Mouse (Mus musculus): ENCODE measurements at regions not wholly inside any gene's neighbourhood (a gene's known extent, or its start where the extent isn't known, plus 50 kb on each side); places are given as distances from the start of the nearest gene placed in this dataset.

DNA sequence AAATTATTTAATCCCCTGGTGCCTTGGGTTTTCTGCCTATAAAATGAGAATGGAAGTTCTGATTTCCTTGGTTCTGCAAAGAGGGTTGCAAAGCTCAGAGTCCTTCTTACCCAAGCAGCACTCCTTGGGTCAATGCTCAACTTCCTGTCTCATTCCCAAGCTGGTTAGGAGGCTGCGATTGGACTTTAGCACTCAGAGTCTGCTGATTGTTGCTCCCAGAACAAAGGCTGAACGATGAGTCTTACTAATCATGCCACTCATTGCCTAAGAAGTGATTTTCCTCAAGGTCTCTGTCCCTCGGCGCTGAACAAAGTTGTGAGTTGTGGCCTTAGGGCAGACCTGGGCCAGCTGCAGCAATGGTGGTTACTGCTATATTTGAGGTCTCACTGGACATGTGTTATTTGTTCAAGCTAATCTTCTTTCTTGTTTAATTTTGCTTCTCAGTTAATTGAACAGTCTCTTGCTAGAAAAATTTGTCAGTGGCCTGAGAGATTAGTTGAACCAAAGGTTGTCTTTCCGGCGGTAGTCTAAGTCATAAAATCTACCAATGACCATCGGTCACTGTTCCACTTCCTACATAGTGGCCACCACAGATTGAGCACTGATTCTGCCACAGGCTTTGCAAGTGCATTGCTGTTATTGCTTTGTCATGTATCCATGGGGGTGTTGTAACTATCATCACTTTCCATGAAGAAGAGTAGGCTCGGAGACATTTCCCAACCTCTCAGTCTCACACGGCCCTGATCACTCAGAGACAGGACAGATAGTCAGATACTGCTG is 101.2 kb upstream of the Gm15217 start:
- no peak for DNase-seq (ENCODE audit: low spot score in 2 of 2)

DNA sequence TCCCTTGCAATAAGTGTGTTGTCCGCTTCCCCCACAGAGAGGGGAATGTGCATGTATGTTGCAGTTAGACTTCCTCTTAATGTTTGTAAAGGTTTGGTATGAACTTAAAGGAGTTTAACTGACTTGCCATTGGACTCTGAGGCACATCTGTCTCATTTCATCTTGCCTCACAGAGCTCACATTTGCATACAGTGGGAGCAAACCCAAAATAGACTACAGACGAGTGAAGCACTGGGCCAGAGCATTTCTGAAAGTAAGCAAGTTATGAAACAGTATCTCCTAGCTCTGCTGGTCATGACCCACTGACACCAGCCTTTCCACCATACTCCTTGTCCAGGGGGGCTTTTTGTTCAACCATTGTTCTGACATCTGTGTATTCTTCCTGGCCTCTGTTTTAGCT is 86.8 kb upstream of the Gm15217 start:
- DNase-seq (ENCODE audit: low spot score in 2 of 2) = no peak

- DNase-seq (ENCODE audit: low spot score in 2 of 2) = no peak
Observed at GRCm38 (mm10) chr14:46296275-46296674, 82.9 kb upstream of the Gm15217 start.

DNA sequence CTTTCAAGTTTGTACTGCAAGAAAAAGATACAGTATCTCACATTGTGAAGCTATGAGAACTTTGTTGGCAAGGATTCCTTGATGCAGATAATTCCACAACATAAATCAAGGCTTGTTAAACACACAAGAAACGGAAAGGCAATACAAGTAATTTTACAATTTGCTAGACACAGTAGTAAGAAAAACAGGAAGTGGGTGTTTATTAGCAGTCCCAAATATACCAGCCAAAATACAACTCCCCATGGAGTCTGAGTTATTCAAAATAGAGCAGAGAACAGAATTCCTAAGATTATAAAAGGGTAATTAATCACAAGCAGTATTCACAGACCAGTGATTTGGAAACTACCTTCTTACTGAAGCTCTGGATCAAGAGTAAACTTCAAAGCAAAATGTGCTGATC is 78.7 kb upstream of the Gm15217 start:
- no peak for DNase-seq (ENCODE audit: low spot score in 2 of 2)

DNA sequence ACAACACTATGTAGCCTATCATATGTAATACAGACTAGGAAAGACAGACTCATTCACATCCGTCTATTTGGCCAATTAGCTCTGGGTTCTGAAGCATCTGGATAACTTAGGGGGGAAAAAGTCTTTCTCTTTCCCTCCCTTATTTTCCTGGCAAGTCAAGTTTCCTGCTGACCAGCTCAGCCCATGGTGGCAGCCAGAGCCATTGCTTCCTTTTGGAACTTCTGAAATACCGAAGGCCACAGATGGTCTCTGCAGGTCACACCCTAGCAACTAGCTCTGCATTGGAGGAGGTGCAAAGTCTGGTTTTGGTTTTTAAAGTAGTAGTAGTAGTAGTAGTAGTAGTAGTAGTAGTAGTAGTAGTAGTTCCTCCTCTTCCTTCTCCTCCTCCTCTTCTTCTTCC is 76.6 kb upstream of the Gm15217 start:
- no peak for DNase-seq (ENCODE audit: low spot score in 2 of 2)

DNA sequence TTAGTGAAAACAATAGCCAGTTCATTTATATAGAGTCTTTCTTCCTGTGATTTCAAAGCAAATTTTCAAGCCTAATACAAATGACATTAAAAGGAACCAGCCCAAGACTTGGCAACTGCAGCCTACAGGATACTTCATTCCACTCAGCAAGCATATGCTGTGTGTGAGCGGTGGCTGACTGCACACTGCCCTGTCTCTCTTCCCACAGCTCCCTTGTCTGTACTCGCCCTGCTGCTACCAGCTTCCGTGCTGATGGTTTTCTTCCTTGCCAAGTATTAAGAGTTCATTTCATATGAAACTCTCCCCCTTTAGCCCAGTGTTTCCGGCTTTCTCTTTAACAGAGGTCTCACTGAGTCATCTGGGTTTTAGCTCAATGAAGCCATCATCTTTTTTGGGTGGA is 73.9 kb upstream of the Gm15217 start:
- DNase-seq (ENCODE audit: low spot score in 2 of 2) = no peak

DNA sequence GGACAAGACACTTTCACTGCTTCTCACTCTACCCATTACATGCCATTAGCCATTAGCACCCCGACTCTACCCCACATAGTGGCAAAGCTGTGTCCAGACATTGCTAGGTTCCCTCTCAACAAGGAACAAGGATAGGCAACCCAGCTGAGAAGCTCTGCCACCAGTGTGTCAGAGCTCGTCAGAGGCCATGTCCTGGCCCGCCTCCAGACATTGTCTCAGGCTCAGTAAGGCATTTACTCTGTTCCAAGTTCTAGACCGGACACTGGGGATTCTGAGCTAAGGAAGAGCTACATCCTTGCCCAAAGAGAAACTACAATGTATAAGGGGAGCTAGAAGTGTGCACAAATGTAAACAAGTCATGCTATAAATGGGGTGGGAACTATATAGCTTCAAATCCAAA is 66.2 kb upstream of the Gm15217 start:
- no peak for DNase-seq (ENCODE audit: low spot score in 2 of 2)

- no peak for DNase-seq (ENCODE audit: low spot score in 2 of 2)
Observed at GRCm38 (mm10) chr14:46316521-46316920, 62.7 kb upstream of the Gm15217 start.

DNA sequence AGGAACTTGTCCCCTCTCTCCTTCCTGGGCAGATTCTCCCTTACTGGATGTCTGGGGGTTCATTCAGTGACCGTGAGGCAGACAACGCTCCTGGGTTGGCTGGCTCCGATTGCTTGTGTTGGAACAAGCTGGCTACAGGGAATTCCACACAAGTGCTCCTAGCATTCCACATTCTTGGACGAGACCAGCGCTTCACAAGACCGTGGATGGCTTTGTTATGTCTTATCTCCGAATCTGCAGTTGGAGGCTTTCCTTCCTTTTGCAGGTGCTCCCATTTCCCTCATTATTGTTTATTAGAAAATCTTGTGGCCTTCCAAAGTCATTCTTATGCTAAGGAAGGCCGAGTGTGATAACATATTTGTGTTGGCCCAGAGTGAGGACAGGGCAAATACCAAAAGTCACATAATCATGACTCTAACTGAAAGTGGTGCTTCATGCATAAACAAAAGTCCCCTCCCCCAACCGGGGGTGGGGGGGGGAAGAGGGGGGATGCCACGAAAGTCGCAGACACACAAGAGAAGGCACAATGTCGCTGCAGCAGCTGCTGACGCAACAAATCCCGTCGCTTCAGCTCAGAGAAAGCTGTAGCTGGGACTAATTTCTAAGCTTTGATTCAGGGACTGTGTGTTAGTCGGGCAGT is 61.7 kb upstream of the Gm15217 start:
- DNase-seq (ENCODE audit: low spot score in 2 of 2) = no peak

- no peak for DNase-seq (ENCODE audit: low spot score in 2 of 2)
Observed at GRCm38 (mm10) chr14:46328064-46328463, 51.1 kb upstream of the Gm15217 start.
